Mouse (Mus musculus) layer of hippocampus, adult 8-10 months (tissue): Measurements from ENCODE around the gene Rnf157. TPM values are rescaled to one million over a fixed set of nuclear protein-coding genes. Genes with fewer than 3 reads are reported as not detected.
"Not testable (repeated sequence)": the region's sequence is repeated elsewhere in the genome, so short reads cannot be mapped to it uniquely, and the experiment has no call there.

ENCODE experiments used
- DNase-seq, 2 experiments: peaks; one replicate each; pipeline ENCODE4 v3.0.0; 2022; ENCODE audit warnings: low spot score in 2 of 2
- total RNA-seq, 4 experiments: library from RNA; stranded (reverse); gene quantifications; 2 replicates each; pipeline ENCODE4 v1.2.4; 2022

Rnf157 gene
- total RNA-seq, 4 experiments from 2014 or later, result 220 to 248 (median 241) TPM

GRCm38 (mm10) chr11:116418841-116419462 lies 6.1 kb upstream of the Rnf157 start:
- no peak for DNase-seq

GRCm38 (mm10) chr11:116418194-116418840 lies 5.5 kb upstream of the Rnf157 start:
- no peak for DNase-seq

GRCm38 (mm10) chr11:116417054-116417453 lies 4.2 kb upstream of the Rnf157 start:
- no peak for DNase-seq

GRCm38 (mm10) chr11:116416196-116416943 lies 3.5 kb upstream of the Rnf157 start:
- no peak for DNase-seq

GRCm38 (mm10) chr11:116413631-116414022 lies 795 bp upstream of the Rnf157 start:
- DNase-seq, result no peak

GRCm38 (mm10) chr11:116412028-116412827 lies 604 bp downstream of the Rnf157 start:
- no peak for DNase-seq

GRCm38 (mm10) chr11:116411582-116411981 lies 1.2 kb downstream of the Rnf157 start:
- no peak for DNase-seq

GRCm38 (mm10) chr11:116410415-116410814 lies 2.4 kb downstream of the Rnf157 start:
- DNase-seq, result not testable (repeated sequence)

- DNase-seq, result no peak
Observed at GRCm38 (mm10) chr11:116409008-116409407, 3.8 kb downstream of the Rnf157 start.

- DNase-seq, result no peak
Observed at GRCm38 (mm10) chr11:116406231-116406728, 6.6 kb downstream of the Rnf157 start.

- DNase-seq, result no peak
Observed at GRCm38 (mm10) chr11:116405601-116406000, 7.2 kb downstream of the Rnf157 start.

- no peak for DNase-seq
Observed at GRCm38 (mm10) chr11:116400560-116400959, 12.3 kb downstream of the Rnf157 start.

GRCm38 (mm10) chr11:116398348-116398677 lies 14.5 kb downstream of the Rnf157 start:
- no peak for DNase-seq

- no peak for DNase-seq
Observed at GRCm38 (mm10) chr11:116397517-116398347, 15.1 kb downstream of the Rnf157 start.

- DNase-seq, result no peak
Observed at GRCm38 (mm10) chr11:116396934-116397330, 15.9 kb downstream of the Rnf157 start.

- no peak for DNase-seq
Observed at GRCm38 (mm10) chr11:116396276-116396933, 16.4 kb downstream of the Rnf157 start.

GRCm38 (mm10) chr11:116394769-116395168 lies 18.1 kb downstream of the Rnf157 start:
- DNase-seq, result no peak

GRCm38 (mm10) chr11:116388841-116389480 lies 23.9 kb downstream of the Rnf157 start:
- peak in 1 of 2 experiments; percentile 37 for DNase-seq
